Mouse (Mus musculus) layer of hippocampus, adult 11-12 months (tissue): ENCODE measurements around the gene Ccer2.

Experiments used
- DNase-seq: peaks from one replicate; pipeline ENCODE4 v3.0.0; 2022; ENCODE audit warnings: low spot score

Ccer2 gene

GRCm38 (mm10) chr7:28756079-28756478, at the start of gene Ccer2:
Gene Ccer2, plus strand, starts transcription at chr7:28756174.
- no peak for DNase-seq

GRCm38 (mm10) chr7:28709454-28709853, 46.5 kb upstream of the Ccer2 start:
- no peak for DNase-seq

GRCm38 (mm10) chr7:28710962-28711361, 45.0 kb upstream of the Ccer2 start:
- DNase-seq = no peak

- peak; percentile 58 for DNase-seq
These were observed 41.3 kb upstream of the Ccer2 start for GRCm38 (mm10) chr7:28714667-28715066.

- DNase-seq = no peak
These were observed 40.4 kb upstream of the Ccer2 start for GRCm38 (mm10) chr7:28715598-28715997.

- DNase-seq = no peak
These were observed 39.2 kb upstream of the Ccer2 start, which contains the start of gene Fbxo17 for GRCm38 (mm10) chr7:28716590-28717281. Gene Fbxo17, plus strand, starts transcription at chr7:28716804.

- no peak for DNase-seq
These were observed 38.2 kb upstream of the Ccer2 start for GRCm38 (mm10) chr7:28717726-28718125.

- no peak for DNase-seq
These were observed 36.8 kb upstream of the Ccer2 start for GRCm38 (mm10) chr7:28719159-28719558.

- no peak for DNase-seq
These were observed 36.3 kb upstream of the Ccer2 start for GRCm38 (mm10) chr7:28719650-28720049.

- DNase-seq = no peak
These were observed 35.0 kb upstream of the Ccer2 start for GRCm38 (mm10) chr7:28720753-28721537.

GRCm38 (mm10) chr7:28722079-28722478, 33.9 kb upstream of the Ccer2 start:
- DNase-seq = no peak

GRCm38 (mm10) chr7:28724613-28725012, 31.4 kb upstream of the Ccer2 start:
- DNase-seq = no peak

- DNase-seq = peak; percentile 79
These were observed 29.4 kb upstream of the Ccer2 start for GRCm38 (mm10) chr7:28726600-28726999.

- DNase-seq = peak; percentile 53
These were observed 28.2 kb upstream of the Ccer2 start for GRCm38 (mm10) chr7:28727649-28728340.

- peak; percentile 59 for DNase-seq
These were observed 23.4 kb upstream of the Ccer2 start for GRCm38 (mm10) chr7:28732341-28733142.

- no peak for DNase-seq
These were observed 22.8 kb upstream of the Ccer2 start for GRCm38 (mm10) chr7:28733211-28733610.

GRCm38 (mm10) chr7:28735701-28736100, 20.3 kb upstream of the Ccer2 start:
- DNase-seq = no peak

- no peak for DNase-seq
These were observed 16.1 kb upstream of the Ccer2 start for GRCm38 (mm10) chr7:28739829-28740228.

- DNase-seq = no peak
These were observed 15.0 kb upstream of the Ccer2 start for GRCm38 (mm10) chr7:28740949-28741348.

GRCm38 (mm10) chr7:28741368-28741708, 14.6 kb upstream of the Ccer2 start:
- no peak for DNase-seq

- peak; percentile 98 for DNase-seq
These were observed 14.1 kb upstream of the Ccer2 start, which contains the start of the genes Mrps12 and Sars2 for GRCm38 (mm10) chr7:28741709-28742438. Gene Mrps12, minus strand, starts transcription at chr7:28741820. Gene Sars2, plus strand, starts transcription at chr7:28741992.
